Mouse (Mus musculus) 416B (cell line): ENCODE data around the gene Etnk1.

ENCODE experiments used
- DNase-seq: peaks from one replicate; pipeline ENCODE4 v3.0.0; 2011; ENCODE audit warnings: low read depth

The Etnk1 gene

DNA sequence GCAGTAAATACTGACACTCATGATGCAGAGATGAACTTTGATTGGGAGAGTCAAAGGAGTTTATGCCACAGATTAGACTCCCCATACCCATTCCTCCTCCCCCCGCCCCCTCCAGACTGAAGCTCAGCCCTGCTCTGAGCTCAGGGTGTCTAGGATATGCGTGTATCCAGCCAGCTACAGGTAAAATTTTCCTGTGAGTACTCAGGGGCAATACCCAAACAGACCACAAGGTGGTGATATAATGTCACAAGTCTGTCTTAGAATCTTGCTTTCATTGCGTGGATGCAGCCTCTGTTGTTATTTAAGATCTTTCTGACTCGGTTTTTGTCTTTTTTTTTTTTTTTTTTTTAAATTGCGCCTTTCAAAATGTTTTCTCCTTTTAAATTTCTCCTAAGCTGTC, 52.3 kb downstream of the Etnk1 start:
- DNase-seq = peak; percentile 86

DNA sequence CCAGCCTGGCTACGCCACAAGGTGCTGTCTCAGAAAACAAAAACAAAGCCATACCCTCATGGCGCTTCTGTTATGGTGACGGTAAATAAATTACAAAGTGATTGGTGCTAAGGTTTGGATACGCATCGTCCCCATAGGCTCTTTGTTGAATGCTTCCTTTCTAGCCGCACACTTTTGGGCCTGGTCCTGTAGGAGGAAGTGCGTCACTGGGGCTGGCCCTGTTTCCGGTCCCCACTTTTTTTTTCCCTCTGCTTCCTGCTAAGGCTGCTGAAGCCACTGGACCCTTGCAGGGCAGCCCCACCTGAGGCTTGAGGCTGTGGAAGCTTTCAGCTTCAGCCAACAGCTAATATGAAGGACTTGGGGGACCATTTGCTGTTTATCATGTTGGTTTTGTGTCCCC, 54.2 kb downstream of the Etnk1 start:
- DNase-seq = peak; percentile 40

DNA sequence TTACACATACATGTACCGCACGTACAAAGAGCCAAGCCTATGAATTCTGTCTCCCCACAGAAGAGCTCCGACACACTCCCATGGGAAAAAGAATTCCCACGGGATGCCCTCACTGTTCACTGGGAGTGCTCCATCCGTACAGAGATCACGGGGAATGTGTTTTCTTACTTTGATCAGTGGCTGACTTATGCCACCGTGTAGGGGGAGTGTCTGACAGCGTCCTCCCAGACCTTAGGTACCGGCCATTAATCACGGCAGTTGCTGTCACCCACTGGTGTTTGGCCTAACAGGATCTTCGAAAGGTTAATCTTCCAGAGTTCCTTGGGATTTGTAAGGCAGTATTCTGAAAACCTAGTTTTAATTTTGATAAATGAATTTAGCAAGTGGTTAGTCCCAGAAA, 57.0 kb downstream of the Etnk1 start:
- DNase-seq = no peak

GRCm38 (mm10) chr6:143224885-143225284, 57.9 kb downstream of the Etnk1 start:
- DNase-seq = no peak

DNA sequence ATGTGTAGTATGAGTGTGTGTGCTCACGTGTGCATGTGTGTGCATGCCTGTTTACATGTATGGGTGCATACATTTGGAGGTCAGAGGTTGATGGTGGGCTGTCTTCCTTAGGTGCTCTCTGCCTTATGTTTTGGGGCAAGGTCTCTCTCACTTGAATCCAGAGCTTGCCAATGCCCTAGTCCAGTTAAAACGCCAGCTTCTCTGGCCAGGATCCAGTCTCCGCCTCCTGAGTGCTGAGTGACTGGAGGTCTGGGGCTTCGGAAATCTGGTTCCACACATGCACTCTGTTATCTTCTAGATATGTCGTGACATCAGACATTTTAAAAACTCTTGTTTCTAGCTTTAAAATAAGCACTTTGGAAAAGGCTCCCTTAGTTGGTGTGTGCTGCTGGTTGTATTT, 61.7 kb downstream of the Etnk1 start:
- no peak for DNase-seq

GRCm38 (mm10) chr6:143229906-143230305, 62.9 kb downstream of the Etnk1 start:
- DNase-seq = peak; percentile 42

- DNase-seq = peak; percentile 17
Measured at GRCm38 (mm10) chr6:143230888-143231287, 63.9 kb downstream of the Etnk1 start.

DNA sequence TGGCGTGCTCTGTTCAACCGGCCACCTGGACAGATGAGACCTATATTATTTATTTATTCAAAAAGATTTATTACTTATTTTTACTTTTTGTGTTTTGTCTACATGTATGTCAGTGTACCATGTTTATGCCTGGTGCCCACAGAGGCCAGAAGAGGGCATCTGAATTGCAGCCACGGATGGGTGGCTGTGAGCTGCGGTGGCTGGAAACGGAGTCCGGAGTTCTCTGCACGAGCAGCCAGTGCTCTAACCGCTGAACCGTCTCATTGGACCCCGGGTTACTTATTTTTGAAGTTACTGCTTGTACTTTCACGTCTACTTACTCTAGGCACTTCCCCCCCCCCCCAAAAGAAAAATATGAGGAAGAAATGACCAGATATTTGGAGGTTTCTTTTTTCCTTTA, 65.7 kb downstream of the Etnk1 start:
- DNase-seq = no peak

DNA sequence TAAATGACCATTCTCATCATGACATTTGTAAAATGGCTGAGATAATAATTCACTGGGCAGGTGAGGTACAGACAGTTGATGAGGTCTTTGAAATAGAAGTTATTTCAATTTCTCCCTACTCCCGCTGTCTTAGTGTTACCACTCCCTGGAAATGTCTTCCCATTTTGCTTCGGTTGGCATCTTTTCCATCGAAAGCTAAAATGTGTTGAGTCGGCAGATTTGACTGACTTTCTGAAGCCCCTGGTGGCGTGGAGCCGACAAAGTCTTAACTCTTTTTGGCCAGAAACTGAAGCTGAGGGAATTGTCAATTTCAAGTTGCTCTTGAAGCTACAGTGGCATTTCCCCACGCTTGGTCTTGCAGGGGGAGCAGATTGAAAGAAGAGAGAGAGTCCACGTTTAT, 67.8 kb downstream of the Etnk1 start:
- DNase-seq = no peak

DNA sequence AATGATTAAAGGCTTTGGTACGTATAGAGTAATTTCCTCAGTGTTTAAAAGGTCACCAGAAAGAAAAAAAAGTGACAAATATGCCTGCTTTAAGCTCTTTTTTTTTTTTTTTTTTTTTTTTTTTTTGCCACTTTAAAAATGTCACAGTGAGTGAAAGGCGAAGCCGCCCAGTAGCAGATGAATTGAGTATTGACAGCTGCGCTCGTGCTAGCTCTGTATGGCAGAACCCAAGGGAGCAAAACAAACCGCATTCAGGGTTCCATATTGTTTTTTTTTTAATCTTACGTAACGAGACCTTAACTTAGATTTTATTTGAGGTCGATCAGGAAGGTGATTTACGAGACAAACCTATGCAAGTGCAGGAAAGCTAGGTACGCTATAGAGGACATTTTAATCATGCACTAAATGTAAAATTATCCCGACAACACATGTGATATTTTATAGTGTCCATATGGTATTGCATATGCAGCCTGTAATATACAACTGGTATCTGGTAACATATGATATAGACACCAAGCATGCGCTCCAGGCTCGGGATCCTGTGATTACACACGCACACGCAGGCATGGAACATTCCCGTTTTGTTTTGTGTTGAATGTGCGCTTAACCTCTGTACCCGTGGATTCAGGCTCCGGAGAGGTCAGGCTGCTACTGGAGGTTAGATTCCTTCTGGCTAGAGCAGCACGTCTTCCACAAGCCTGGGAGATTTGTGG, 72.5 kb downstream of the Etnk1 start:
- DNase-seq = no peak

GRCm38 (mm10) chr6:143243191-143243590, 76.2 kb downstream of the Etnk1 start:
- DNase-seq = no peak

DNA sequence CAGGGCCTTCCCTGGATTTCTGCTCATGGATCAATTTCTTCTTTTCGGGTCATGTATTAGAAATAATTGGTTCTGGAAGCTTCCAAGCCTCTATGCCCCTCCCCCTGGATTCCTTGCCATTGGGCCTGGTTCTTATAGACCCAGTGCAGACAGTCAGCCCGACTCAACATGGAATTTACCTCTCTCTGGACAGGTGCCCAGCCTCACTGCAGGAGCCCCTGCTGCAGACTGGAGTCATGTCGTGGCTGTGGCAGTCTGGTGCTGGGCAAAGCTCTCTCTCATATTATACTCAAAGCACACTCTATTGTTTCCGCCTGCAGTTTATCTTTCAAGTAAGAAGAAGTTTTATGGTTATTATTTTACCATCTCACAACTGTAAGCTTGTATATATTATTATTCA, 90.9 kb downstream of the Etnk1 start:
- DNase-seq = no peak

GRCm38 (mm10) chr6:143259169-143259629, 92.2 kb downstream of the Etnk1 start:
- DNase-seq = no peak

- no peak for DNase-seq
Measured at GRCm38 (mm10) chr6:143259870-143260559, 93.0 kb downstream of the Etnk1 start.

DNA sequence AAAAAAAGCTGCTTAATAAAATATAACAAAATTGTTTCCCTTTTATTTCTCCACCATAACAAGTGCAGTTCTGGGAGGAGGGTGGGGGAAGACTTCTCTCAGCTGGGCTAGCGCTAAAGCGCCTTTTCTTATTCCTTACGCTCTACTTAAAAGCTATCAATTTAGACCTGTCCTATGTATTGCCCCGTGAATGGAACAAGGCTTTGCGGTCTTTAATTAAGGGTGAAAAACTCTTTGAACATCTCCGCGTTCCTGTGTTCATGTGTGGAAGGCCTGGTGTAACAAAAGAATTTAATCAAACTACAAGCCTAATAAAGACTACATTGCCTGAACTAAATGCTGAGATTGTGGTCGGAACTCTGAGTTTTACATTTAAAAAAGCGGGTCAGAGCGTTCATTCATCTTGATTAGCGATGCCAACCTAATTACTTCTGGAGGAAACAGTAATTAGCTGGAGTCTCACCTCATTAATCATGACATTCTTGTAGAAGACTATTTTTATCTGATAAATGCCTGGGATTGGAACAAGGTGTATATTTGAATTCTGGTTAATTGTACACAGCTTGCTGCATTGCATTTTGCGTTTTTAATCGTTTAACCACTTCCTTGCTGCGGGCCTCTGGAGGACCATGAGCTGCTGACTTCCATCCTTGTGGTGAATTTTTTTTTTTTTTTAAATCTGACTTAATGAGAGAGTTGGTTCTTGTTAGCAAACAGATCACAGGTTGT, 93.7 kb downstream of the Etnk1 start:
- no peak for DNase-seq

GRCm38 (mm10) chr6:143261289-143261665, 94.3 kb downstream of the Etnk1 start:
- DNase-seq = no peak

DNA sequence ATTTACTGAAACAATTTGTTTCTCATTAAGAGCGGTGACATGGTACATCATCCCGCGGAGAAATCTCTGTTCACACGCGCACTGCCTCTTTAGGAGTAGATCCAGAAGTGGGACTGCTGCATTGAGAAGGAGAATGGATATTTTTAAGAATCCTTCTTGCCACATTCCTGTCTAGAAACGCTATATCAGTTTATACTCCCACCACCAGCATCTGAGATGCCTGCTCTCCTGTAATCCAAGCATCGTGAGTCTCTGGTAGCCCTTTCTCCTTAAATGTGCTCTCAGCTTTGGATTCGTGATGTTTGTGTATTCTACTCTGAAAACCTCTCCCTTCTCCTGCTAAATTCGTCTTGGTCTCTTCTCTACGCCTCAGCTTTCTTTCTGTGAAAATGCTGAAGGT, 98.5 kb downstream of the Etnk1 start:
- DNase-seq = no peak

- DNase-seq = peak; percentile 45
Measured at GRCm38 (mm10) chr6:143279222-143279621, 112.2 kb downstream of the Etnk1 start.
